Mouse (Mus musculus): ENCODE data around the gene Wwox.

Gene Wwox

DNA sequence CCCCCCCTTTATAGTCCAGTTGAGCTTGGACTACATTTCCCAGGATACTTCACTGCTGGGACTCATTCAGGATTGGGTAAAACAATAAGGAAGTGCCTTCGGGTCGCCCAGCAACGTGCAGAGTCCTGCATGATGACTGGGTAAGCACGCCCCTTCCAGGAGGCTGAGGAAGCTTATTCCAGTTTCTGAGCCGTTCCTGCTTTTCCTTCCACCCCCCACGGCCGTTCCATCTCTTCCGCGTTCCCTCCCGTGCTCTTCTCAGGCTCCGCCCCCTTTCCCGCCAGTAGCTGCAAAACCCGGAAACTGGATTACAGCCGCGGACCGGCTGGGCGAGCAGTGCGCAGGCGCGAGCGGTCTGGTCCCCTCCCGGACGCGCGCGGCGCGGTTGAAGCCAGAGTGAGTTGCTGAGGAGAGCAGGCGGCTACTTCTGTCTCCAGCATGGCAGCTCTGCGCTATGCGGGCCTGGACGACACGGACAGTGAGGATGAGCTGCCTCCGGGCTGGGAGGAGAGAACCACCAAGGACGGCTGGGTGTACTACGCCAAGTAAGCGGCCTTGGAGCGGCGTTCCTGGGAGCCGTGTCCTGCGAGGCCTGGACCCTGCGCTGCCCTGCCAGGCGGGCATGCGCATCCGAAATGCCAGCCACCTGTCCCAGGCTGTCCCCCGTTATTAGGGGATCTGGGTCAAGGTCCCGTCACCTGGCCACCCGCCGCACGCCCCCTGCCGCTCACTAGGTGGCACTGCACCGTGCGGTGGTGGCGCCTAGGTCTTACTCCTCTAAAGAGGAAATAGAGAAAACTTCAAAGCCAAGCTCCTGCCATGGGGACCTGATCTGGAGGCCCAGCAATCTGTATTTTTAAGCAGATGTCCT lies at the start of gene Wwox:
TSS of gene Wwox (plus strand) at position 322 of the 871 bp plus-strand sequence.
- DNase-seq: peak; percentile 100

DNA sequence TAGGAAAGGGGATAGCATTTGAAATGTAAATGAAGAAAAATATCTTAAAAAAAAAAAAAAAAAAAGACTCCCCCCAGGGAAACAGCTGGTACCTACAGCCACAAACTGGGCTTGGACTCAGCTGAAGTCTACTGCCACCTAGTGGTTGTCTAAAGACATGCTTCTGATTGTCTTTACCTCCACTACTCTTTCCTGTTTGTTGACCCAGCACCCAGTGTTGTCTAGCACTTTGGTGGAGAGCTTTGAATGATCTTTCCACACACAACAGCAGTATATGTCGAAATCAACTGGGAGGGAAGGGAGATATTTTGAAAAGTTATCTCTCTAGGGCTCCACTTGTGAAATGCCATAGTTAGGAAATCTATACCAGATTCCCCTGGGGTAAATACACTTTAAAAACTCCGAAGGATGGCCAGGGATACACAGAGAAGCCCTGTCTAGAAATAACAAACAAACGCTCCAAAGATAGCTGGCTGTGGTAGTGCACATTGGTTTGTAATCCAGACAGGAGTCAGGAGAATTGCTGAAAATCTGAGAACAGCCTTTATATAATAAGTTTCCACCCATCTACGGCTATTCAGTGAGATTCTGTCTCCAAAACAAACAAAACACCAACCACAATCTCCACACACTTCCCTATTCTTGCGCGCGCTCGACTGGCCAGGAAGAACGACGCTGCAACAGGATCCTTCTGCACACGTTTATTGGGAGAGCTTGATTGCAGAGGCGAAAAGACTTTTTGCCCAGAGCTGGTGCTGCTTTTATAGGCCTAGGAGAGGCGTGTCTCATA lies 48.8 kb upstream of the Wwox start:
- no peak for DNase-seq

DNA sequence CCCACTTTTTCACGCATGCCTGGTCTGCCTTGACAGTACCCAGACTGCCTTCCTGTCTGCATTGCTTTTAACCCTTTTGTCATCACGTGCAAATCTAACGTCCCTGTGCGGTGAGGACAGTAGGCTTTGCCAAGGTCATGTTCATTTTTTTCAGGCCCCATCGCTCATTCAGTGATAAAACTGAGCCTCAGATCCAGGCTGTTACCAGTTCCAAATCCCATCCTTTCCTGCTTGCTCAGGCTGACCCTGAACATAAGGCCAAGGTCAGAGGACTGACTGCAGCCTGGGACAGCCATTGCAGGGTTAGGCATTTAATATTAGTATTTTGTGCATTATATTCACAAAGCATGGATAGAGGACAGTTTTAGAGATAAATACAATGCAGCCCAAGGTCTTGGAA lies 41.1 kb upstream of the Wwox start:
- no peak for DNase-seq

DNA sequence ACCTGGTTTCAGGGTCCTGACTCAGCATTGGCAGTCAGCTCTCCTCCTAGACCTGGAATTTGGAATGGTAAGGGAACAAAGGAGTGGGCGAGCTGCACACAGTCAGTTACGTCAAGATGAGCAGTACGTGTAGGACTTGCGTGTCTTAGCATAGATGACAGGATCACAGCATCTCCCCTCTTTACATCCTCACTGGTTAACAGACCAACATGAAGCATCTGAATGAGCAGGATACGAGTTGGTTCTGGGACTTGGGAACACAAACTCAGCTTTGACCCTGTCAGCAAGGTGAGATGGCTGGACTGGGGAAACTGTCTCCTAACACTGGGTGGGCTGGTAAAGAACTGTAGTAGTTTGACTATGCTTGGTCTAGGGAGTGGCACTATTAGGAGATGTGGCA lies 40.2 kb upstream of the Wwox start:
- DNase-seq: no peak

DNA sequence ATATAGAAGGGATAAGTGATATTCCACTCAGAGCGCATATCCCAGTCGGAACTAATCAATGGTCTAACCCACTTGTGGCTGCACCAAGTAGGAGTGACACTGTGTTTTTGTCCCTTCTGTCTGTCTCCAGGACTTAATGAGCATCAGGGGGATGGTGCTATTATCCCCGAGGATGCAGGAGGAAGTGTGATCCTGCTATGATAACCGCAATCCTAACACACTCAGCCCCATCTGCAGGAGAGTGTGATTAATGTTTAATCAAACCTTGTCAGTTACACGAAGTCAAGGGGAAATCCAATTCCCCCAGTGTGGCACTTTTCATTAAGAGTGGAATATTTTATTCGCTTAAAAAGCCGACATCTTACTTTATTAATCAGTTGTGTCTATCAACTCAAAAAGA lies 37.8 kb upstream of the Wwox start:
- no peak for DNase-seq

DNA sequence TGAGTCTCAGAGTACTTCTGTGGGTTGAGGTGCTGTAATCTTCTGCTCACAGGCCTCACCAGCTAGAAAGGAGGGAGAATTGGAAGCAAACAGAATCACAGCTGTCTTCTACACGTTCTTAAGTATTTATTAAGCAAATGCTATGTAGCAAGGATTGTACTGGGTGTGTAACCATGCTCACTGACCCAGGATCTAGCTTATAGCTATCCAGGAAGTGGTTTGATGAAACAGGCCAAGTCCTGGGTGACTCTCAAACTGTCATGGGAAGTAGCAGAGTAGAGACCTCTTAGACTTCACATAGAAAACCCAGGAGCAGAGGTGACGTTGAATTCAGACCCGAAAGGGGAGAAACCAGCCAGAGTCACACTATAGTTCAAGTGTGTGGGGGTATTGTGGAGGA lies 28.0 kb upstream of the Wwox start:
- no peak for DNase-seq

DNA sequence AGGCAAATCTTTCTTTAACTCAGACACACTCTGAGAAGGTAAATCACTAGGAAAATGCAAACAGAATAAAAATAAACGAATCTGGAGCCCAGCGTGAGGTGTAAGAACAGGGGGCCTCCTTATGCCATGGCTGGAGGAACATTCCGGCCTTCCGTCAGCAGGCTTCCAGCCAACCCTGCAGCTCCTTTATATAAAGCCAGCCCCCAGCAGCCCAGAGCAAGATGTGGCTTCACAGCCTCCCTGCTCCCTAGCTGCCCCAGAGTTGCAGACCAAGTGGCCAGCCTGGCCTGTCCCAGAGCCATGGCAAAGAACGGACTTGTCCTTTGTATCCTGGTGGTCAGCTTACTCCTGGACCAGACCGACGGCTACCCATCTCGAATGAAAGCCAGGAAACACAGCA lies 21.7 kb upstream of the Wwox start, which contains the start of gene Clec3a:
TSS of gene Clec3a (plus strand) at position 301 of the 400 bp plus-strand sequence.
- no peak for DNase-seq

DNA sequence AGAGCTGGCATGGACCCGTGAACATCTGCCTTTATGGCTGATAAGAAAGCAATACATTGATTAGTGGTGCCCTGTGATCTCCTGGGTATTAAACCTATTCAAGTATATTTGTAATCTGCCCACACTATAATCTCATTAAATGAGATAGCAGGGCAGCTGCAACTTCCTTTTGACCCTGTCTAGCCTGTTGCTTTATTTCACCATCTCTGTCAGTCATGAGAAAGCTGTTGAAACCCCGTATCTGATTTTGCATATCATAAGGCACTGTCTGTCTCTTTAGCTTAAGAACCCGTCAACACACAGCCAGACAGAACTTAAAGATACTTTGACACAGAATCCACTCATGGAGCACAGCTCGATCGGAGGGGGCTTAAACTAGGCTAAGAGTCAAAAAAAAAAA lies 21.0 kb upstream of the Wwox start:
- DNase-seq: no peak

DNA sequence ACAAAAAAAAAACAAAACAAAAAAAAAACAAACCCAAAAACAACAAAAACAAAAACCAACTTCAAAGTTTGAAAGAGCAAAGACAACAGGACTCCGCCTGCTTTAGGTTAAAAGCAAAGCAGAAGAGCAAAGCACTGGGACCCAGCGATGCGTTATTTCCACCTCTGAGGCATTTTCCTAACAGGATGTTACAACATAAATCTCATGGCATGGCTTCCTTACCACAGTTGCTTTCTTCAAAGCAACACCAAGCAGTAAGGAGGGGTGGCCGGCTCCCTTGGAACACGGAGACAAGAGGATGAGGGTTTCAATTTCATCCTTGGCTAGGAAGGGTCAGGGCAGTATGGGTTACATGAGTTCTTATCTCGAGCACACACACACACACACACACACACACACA lies 20.6 kb upstream of the Wwox start:
- DNase-seq: no peak

DNA sequence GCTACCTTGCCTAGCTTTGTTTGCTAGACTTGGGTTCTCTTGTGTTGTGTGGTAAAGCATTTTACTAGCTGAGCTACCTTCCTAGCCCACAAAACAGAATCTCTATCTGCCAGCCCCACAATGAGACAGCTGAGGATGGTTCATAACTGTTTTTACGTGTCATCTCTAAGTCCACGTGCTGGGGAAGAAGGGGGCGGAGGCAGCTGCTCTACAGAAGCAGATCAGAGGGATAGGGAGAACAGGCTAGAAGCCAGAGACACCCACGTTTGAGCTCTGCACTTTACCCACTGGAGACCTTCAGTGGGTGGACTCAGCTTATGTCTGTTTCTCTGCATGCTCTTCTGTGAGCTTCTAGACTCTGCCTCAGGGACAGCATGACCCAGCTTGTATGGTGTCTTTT lies 17.9 kb upstream of the Wwox start:
- DNase-seq: no peak

DNA sequence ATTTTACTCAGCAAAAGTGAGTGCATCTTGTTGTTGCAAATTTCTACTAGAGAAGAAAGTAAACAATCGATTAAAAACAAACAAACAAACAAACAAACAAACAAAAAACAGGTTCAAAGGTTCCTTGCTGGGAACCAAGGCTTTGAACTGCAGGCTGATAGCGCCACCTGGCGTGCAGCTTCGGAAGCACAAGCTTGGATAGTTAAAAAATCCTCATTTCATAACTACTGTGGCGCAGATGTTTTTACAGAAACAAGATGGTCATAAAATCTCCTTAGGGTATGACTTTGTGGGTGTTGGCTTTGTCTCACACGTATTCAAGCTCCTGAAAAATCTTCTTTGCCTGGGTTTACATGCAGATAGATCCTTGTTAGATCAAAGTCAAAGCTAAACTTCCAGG lies 1.2 kb upstream of the Wwox start:
- peak; percentile 55 for DNase-seq

DNA sequence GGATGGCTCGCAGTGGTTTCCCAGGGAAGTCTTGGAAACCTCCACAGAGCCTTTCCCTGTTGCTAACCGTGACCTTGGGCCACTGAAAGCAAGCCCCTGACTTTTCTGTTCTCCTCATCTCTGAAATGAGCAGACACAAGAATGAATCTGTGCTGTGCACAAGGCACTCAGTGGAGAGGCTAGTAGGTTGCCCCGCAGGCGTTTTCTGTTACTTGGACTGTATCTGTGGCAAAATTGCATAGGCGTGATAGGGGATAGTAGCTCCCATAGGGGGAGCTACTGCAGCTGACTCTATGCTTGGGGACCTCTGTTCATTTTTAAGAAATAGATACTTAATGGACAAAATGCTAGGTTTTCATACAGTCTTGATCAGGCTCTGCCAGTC lies 742 bp downstream of the Wwox start:
- no peak for DNase-seq

DNA sequence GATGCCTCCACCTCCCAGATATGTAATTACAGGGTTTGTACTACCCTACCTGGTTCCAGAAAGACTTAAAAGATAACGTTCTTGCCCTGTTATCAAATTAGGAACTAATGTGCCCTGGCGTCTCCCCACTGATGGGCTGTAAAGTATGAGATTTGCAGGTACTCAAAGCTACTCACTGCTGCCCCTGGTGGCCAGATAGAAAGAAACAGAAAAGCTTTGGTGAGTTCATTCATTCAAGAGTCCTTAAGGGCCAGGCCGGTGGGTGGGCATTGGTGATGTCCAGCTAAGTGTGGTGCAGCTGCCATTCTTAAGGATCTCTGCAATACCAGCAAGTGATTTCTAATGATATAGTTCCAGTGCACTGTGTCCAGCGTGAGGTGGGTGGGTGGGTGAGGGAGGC lies 2.2 kb downstream of the Wwox start:
- peak; percentile 21 for DNase-seq

DNA sequence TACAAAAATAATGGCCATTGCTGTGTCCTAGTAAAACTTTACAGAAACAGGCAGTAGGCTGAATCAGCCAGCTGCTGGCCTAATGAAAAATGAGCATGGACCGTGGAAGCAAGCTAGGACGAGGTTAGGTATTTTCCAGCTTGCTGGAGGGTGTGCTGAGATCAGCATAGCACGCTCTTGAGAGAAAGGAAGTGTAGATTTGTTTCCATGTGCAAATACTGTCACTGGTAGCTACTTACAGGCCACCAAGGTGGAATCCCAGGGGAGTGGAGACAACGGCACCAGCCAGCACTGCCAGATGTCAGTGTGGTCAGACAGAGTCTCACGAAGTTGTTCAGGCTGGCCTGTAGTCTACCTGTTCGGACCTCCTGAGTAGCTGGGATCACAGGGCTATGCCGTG lies 7.4 kb downstream of the Wwox start:
- no peak for DNase-seq

DNA sequence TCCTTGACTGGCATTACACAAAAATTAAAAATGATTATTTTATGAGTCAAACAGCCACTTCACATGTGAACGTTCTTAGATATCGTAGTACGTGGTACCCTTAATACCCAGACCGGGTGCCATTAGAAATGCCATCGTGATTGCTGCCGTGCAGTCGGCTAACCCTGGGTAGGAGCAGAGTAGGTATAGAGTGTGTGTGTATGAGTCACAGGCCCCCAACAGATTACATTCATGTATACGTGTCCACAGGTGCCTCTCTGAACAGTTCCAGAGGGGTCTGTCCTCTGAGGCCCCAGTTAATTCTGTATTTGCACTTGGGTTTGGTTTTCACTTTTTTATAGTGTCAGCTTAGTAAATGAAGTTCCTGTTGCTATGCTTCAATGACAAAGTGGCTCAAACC lies 12.8 kb downstream of the Wwox start:
- no peak for DNase-seq

DNA sequence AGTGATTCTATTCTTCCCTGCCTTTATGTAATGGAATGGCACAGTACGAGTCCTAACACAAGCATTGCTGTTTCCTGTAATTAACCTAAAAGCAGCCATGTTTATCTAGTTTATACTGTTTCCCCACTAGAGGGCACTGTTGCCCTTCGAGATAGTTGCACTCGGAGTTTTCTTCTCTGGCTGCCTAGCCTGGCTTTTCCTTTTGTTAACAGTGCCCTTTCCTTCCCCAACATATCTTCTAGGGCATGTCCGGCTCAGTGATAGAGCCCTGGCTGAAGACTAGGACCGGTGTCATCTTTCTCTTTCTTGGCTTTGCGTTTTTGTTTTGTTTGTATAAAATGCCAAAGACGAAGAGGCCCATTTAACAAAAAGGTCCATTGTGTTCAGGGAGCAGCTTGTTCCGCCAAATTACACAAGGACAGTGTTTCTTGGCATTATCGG lies 13.3 kb downstream of the Wwox start:
- DNase-seq: peak; percentile 41

DNA sequence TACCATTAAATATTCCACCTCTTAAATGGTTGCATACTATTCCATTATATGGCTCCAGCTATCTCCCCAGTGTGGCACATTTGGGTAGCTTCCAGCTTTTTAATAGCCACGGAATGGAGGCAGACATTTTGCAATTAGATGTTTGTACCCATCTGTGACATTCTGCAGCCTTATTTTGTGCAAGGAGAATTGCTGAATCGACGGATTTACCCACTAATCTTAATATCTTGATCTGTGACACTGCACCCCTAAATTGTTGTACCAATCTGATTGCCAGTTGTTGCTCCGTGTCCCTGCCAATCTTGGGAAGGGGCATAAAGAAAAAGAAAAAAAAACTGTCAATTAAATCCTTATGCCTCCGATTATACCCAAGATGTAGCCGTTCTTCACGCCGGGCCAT lies 15.8 kb downstream of the Wwox start:
- no peak for DNase-seq

DNA sequence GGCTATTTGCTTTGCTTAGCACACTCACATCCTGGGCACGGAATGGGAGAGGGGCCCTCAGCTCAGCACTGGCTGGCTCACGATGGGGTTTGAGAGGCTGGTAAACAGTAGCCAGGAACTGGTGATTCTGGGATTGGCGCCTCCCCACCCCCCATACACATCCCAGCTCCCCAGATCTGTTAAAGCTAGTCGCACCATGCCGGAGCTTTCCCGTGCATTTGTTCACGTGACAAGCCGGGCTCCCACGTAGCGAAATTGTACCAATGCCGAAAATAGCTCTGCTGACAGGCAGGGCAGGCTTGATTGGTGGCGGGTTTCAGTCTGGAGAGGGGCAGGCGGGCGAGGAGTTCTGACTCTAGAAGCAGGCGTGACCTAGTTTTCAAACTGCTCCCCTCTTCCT lies 16.5 kb downstream of the Wwox start:
- DNase-seq: no peak

DNA sequence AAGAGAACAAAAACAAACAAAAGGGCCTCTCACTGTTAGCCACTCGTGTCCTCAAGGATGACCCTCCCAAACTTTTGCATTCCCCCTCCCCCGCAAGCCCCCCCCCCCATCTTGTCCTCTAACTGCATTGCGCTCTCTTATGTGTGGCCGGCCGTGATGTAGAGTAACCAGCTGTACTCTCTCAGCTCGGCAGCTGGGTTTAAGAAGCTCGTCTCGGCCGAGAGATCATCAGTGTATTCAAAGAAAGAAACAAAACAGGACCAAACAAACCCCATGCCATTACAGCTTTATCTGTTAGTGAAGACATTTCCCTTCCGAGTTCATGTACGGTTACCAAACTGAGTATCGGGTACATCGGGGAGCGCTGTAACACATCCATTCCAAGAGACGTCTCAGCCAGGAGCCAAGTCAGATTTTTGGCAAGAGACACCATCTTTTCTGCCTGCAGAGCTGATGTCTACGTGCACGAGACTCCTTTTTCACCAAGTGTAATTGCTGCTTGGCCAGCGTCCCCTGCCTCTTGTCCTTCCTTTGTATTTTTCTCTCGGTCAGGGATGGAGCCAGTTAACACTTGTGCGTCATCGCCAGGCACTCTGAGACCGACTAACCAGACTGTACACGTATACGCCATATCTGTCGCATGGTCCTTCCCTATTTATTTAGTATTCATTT lies 18.8 kb downstream of the Wwox start:
- DNase-seq: no peak

DNA sequence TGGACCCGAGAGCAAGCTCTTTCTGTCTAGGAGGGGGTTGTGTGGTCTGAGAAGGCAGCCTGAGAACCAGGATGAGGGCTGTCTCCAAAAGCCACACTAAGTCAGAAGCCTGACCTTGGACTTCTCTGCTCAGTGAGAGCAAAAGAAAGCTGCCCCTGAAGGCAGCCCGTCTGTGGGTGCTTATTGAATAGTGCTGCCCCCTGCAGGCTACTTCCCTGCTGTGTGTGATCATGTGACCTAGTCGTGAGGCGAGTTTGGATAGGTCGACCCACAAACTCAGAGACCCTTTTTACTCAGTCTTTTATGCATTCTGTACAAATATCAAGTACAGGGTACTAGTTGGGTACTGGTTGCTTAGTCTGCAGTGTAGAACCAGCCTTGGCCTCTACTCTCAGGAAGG lies 21.1 kb downstream of the Wwox start:
- no peak for DNase-seq

DNA sequence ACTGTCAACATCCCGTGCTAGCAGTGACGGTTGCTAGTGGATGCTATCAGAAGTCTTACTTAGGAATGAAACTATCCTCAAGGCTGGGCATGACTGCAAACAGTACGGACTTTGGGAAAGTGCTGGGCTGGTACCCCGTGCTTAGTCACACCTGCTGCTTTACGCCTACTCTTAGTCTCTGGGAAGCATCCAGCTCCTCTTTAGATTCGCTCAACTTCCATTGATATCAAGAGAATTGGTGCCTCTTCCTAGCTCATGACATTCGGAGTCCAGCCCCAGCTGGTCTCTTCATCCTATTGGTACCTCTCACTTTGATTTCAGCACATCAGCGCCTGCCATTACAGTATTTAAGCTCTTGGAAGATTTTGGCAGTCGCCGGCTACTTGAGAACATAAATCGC lies 23.1 kb downstream of the Wwox start:
- no peak for DNase-seq

DNA sequence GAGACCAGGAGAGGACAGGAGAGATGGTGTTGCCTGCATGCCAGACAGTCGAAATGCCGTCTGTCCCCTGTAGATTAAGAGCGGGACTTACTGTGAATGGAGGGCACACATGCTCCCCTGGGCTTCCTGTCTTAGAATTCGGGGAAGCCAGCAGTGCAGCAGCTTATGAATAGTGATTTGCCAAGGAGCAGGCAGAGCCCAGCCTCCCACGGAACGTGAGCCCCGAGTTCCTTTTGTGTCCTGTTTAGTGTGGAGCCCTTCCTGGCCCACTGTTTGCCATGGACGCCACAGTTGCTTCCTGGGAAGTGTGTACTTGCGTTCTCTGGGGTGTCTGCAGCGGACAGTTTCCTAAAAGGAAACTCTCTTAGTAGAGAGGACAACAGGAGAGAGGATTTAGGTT lies 23.9 kb downstream of the Wwox start:
- DNase-seq: no peak

DNA sequence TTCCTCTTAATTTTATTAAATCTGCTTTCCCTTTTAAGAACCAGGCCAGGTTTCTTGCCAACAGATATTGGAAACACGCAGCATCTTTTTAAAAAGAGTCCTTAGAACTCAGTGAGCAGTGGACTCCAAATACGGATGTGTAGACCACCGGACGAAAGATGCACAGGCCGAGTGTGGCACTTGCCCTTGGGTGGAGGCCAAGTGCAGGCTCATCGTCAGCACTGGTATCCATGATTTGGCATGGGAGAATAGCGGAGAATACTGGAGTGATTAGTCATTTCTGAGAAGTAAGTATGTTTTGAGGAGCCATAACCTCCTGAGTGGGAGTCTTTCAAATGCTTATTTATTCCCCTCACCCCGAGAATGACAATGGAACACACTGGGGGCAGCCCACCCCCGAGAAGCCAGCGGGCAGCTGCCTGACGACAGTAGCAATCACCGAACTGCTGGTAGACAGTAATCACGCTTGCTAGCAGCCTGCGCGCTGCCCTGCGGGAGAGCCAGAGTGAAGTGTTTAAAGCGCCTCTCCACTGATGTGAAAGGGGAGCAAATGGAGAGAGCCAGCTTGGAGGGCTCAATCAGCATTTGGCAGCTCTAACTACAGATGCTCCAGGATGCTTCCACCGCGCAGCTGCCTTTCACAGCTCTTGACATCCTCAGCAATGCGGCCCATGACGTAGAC lies 29.2 kb downstream of the Wwox start:
- DNase-seq: no peak
